Mouse (Mus musculus) spleen, postnatal 10 days (tissue): Measurements from ENCODE around the gene Gm20388.

Source experiments
- DNase-seq, 2 experiments: peaks; one replicate each; pipeline ENCODE4 v3.0.0; 2021 to 2022; ENCODE audit warnings: low spot score in 2 of 2

Gene Gm20388

GRCm38 (mm10) chr8:122112264-122112965, 2201.8 kb downstream of the Gm20388 start:
- DNase-seq: no peak

- DNase-seq: no peak
Measured at GRCm38 (mm10) chr8:122114890-122115289, 2204.2 kb downstream of the Gm20388 start.

DNA sequence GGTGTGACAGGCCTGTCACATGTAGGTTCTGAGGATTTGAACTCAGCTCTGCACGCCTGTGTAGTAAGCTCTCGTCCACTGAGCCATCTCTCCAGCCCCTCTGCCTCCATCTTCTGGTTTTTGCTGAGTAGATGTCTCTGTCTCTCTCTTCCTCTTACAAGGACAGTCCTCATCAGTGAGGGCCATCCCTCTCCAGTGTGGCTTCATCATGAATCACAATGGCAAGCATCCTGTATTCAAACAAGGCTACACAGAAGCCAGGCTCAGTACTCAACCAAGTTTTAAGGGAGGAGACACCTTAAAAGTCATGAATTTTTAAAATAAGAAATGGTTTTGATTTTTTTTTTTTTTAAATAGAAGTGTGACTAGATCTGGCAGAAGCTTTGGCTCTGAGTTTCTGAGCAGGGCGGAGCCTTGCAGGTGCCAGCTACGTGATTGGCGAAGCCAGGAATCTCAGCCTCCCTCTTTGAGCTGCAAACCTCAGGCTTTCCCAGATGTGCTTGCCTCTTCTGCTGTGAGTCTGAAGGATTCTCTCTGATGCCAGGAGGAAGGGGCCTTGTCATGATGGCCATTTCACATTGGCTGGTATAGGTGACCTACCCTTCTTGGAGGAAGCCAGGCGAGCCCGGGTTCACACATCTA, 2206.2 kb downstream of the Gm20388 start:
- DNase-seq: no peak

- no peak for DNase-seq
Measured at GRCm38 (mm10) chr8:122118097-122118496, 2207.5 kb downstream of the Gm20388 start.

DNA sequence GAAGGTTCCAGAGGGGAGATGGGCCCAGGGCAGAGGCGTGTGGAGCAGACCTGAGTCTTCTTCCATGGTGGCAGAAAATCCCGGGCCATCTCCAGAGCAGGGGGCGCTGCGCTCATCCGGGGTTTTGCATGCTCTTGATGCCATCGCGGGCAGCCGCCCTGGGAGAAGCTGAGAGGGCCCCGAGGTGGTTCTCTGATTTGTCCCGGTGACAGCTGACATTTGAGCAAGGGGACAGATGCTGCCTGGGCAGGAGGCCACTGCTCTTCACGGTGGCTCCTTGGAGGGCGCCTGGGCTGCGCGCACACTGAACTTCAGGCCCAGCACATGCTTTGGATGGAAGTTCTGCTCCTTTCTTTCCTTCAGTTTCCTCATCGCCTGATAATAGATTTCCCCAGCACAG, 2207.9 kb downstream of the Gm20388 start:
- no peak for DNase-seq

DNA sequence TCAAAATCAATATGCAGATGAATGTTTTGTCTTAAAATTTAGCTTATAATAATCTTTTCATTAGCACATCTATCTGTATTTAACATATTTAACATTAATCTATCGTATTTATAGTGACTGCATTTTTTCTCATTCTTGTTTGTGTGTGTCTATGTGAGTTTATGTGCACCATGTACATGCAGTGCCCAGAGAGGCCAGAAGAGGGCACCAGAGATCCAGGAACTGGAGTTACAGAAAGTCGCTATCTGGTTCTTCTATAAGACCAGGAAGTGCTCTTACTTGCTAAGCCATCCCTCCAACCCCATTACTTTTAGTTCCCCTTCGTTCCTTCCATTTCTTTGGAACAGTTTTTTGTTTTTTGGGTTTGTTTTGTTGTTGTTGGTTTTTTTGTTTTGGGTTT, 2213.7 kb downstream of the Gm20388 start:
- DNase-seq: peak in 1 of 2 experiments; percentile 26

GRCm38 (mm10) chr8:122126659-122127058, 2216.0 kb downstream of the Gm20388 start:
- no peak for DNase-seq

DNA sequence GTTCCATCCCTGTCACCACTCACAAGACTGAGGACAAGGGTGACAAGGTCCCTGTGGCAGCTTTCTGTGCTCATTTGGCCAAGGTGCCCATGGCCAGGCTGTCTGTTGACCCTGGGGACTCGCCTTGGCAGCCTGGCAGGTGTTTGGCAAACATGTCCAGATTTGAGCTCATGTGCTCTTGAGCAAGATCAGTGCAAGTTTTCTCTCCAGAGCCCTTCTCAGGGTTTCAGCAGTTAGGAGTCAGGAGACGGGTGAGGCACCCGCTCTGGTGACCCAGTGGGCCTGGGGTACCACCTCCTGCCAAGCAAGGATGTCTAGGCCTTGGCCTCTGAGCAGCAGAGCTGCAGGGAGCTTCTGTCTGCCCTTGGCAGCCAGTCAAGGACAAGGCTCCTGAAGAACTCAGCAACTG, 2223.5 kb downstream of the Gm20388 start:
- no peak for DNase-seq

- no peak for DNase-seq
Measured at GRCm38 (mm10) chr8:122135494-122135893, 2224.9 kb downstream of the Gm20388 start.

GRCm38 (mm10) chr8:122139784-122140183, 2229.1 kb downstream of the Gm20388 start:
- peak; percentile 15 to 63 for DNase-seq

- DNase-seq: no peak
Measured at GRCm38 (mm10) chr8:122140411-122140810, 2229.8 kb downstream of the Gm20388 start.

- DNase-seq: no peak
Measured at GRCm38 (mm10) chr8:122142428-122142827, 2231.8 kb downstream of the Gm20388 start.

DNA sequence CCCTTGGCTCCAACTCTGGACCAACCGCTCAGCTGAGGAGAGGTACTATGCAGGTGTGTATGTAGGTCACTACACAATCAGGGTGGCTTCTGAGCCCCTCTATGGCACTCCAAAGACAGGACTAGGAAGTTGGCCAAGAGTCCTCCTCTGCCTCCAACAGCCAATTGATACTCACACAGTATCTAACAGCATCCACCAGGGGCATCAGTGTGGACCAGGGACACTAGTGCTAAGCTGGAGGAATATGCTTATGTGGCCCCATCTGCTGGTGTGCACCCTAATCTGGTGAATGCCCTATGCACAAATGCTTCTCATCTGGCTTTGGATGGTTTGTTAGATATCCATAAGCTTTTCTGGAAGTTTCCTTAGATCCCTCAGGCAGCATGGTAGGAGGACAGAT, 2232.6 kb downstream of the Gm20388 start:
- DNase-seq: no peak

- no peak for DNase-seq
Measured at GRCm38 (mm10) chr8:122144729-122145311, 2234.2 kb downstream of the Gm20388 start.

GRCm38 (mm10) chr8:122149045-122149444, 2238.4 kb downstream of the Gm20388 start:
- no peak for DNase-seq

- DNase-seq: no peak
Measured at GRCm38 (mm10) chr8:122149606-122150005, 2239.0 kb downstream of the Gm20388 start.

GRCm38 (mm10) chr8:122151541-122151940, 2240.9 kb downstream of the Gm20388 start:
- no peak for DNase-seq

DNA sequence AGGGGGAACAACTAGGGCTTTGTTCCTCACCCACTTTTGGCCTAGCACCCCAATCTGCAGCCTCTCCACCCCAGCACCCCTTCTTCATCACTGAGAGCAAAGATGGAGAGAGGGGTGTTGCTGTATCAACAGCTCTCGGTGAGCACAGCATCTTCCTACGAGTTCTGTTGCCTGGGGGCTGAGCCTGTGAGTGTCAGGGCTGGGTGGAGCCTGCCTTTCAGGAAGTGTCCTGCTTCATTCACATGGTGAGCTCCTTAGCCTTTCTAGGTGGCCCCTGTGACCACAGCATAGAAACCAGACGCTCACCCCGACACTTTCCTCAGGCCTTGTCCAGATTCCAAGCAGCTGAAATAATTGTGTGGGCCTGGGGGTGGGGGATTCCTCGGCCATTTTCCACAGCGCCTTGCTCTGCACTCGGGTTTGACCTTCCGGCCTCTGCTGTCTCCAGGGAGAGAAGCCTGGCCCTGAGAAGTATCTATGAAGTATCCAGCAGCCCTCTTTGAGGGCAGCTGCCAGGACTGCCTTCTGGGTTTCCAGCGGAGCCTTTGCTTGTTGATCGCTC, 2244.5 kb downstream of the Gm20388 start:
- no peak for DNase-seq

- DNase-seq: no peak
Measured at GRCm38 (mm10) chr8:122155964-122156363, 2245.3 kb downstream of the Gm20388 start.

DNA sequence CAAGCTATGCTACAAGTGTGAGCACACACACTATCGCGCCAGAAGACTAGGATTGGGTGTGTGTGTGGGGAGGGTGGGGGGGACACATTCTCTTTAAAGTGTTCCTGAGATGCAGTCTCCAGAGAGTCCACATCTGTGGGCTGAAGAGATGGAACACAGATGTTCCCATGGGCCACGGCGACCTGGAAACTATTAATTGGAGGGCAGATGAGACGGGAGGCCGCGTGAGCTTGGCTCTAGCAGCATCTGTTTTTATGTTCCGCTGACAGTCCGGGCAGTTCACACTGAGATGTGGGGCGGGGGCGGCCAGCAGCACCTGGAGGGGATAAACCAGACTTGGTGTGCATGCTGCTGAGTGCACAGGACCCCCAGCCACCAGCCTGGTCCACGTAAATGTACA, 2247.0 kb downstream of the Gm20388 start:
- DNase-seq: no peak

DNA sequence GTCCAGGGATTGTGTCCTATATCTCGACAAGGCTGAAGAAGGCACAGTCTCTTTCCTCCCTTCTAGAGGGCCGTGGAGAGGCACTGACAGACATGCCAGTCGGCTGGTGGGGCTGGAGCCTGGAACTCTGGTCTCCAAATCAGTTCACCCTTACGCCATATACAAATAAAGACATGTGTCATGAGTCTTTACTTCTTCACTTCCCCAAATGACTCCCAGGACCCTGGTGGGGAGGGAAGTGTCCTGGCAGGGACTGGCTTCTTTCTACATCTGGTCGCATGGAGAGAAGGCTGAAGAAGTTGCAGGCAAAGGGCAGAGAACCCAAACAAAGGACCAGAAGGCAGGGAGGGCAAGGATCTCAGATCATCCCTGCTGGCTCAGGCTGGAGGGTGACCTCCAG, 2249.5 kb downstream of the Gm20388 start:
- DNase-seq: no peak

GRCm38 (mm10) chr8:122162992-122163391, 2252.4 kb downstream of the Gm20388 start:
- peak; percentile 59 to 81 for DNase-seq
